Mouse (Mus musculus): ENCODE results near the gene Rcor1. TPM values are rescaled to one million over a fixed set of nuclear protein-coding genes. Genes with fewer than 3 reads are reported as not detected.

Rcor1 gene
- total RNA-seq, 2 experiments from 2014 or later: 55.3 to 56.7 TPM

DNA sequence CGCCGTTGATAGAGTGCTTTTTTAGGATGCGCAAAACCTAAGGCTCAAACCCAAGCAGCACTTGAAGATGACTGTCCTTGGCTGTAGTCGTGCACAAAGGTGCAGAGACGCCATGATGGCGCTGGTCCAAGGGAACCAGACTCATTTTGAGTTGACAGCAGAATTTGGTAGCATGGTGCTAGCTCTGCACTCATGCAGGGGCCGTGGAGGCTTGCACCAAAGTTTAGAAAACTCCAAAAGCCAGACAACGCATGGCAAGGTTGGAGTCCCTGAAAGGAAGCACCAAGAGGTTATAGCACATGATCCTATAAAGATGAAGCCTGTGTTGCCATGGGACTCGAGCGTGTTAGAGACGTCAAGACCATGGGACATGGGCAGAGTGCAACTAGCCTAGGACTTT is 21.1 kb upstream of the Rcor1 start:
- ATAC-seq (replicated peaks; ENCODE audit: low FRiP score, low TSS enrichment, poor library complexity, severe bottlenecking): no peak

DNA sequence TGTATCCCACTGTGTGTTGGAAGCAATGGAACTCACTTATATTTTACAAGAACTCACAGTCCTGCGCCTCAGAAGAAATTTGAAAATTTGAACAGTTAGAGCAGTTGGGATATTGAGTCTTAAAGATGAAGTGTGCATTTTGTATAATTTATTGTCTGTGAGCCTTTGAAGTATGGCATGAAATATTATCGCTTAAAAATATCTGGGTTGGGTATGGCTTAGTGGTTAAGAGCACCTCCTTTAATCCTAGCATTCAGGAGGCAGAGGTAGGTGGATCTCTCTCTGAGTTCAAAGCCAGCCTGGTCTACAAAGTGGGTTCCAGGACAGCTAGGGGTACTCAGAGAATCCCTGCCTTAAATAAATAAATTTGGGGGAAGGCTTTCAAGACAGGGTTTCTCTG is 20.1 kb upstream of the Rcor1 start:
- ATAC-seq (replicated peaks; ENCODE audit: low FRiP score, low TSS enrichment, poor library complexity, severe bottlenecking): no peak

GRCm38 (mm10) chr12:111021138-111021537 is 18.0 kb upstream of the Rcor1 start:
- ATAC-seq (replicated peaks; ENCODE audit: low FRiP score, low TSS enrichment, poor library complexity, severe bottlenecking): no peak

DNA sequence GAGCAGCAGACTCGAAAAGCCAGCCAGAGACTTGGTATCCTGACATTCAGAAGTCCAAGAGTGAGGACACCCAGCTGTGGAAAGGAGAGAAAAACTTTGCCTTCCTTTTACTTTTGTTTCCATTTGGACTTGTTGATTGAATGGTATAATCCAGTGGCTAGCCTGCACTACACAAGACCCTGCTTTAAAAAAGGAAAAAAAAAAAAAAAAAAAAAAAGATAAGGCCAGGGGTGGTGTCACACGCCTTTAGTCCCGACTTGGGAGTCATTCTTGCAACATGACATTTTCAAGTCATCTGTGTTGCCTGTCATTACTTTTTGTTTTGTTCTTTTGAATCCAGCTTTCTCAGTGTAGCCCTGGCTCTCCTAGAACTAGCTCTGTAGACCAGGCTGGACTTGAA is 17.6 kb upstream of the Rcor1 start:
- ATAC-seq (replicated peaks; ENCODE audit: low FRiP score, low TSS enrichment, poor library complexity, severe bottlenecking): no peak

GRCm38 (mm10) chr12:111028176-111029167 is 10.7 kb upstream of the Rcor1 start:
- peak; percentile 78 for ATAC-seq (replicated peaks; ENCODE audit: low FRiP score, low TSS enrichment, poor library complexity, severe bottlenecking)

GRCm38 (mm10) chr12:111029291-111029890 is 9.8 kb upstream of the Rcor1 start:
- ATAC-seq (replicated peaks; ENCODE audit: low FRiP score, low TSS enrichment, poor library complexity, severe bottlenecking): peak; percentile 25

DNA sequence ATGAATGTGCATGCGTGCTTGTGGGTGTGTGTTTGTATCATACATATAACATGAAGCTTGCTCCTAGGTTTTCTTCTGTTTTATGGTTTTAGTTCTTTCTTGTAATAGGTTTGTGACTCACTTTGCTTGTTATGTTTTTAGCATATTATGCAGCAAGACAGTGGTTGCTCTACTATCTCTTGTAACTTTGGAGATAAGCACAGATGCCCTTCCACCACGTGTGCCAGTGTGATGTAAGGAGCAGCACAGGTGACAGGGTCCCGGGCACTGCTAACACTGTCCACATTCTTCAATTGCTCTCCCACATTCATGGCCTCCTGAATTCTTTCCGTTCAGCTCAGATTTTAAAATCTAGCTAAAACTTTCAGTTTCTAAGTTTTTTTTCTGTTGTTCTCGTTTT is 6.3 kb upstream of the Rcor1 start:
- ATAC-seq (replicated peaks; ENCODE audit: low FRiP score, low TSS enrichment, poor library complexity, severe bottlenecking): 0 out of 2 replicates have a peak, but pooled peaks have one; percentile 24

DNA sequence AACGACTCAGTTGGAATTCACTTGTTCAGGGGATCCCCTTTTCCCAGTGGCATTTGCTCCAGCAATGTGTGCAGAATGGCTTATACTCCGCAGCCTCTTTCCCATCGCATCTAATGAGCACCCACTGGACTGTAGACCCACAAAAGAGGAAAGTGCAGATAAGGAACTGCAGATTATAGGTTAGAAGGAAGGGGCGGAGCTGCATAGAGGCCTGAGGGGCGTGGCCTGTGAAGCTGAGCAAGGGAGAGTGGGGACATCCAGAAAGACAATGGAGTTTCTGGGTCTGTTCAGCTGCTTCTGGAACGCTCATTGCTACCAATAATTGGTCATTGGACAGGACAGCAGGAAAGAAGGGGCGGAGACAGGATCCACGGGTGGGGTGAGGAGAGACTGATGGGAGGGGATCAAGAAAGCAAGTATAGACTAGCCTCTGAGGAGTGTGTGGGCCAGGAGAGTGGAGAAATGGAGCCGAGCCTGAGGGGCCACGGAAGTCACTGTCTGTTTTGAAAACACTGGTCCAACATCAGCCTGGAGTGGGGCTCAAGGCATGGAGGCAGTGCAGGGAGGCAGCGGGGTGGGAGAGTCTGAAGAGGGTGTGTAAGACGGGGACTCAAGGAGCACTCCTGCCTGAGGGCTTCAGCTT is 3.8 kb upstream of the Rcor1 start:
- ATAC-seq (replicated peaks; ENCODE audit: low FRiP score, low TSS enrichment, poor library complexity, severe bottlenecking): 0 out of 2 replicates have a peak, but pooled peaks have one; percentile 19

DNA sequence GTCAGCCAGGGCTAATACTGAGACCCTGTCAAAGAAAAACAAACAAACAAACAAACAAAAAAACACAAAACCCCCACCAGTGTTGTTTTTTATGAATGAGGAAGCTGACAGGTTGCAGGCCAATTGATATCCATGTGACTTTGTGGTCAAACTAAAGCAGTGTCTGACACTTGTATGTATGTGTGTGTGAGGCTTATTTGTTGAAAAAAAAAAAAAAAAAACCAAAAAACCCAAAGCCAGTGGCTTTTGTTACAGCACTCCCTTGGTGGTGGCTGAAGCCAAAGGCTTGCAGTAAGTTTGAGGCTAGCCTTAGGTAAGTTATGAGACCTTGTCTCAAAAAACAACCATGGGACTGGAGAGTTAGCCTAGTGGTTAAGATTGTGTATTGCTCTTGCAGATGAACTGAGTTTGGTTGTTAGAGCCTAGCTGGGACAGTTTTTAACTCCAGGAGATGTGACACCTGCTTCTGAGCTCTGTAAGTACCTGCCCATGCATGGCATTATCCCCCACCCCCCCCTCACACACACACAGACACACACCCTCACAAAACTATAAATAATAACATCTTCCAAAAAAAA is 2.9 kb upstream of the Rcor1 start:
- no peak for ATAC-seq (replicated peaks; ENCODE audit: low FRiP score, low TSS enrichment, poor library complexity, severe bottlenecking)

GRCm38 (mm10) chr12:111037241-111038180 is 1.6 kb upstream of the Rcor1 start:
- no peak for ATAC-seq (replicated peaks; ENCODE audit: low FRiP score, low TSS enrichment, poor library complexity, severe bottlenecking)

DNA sequence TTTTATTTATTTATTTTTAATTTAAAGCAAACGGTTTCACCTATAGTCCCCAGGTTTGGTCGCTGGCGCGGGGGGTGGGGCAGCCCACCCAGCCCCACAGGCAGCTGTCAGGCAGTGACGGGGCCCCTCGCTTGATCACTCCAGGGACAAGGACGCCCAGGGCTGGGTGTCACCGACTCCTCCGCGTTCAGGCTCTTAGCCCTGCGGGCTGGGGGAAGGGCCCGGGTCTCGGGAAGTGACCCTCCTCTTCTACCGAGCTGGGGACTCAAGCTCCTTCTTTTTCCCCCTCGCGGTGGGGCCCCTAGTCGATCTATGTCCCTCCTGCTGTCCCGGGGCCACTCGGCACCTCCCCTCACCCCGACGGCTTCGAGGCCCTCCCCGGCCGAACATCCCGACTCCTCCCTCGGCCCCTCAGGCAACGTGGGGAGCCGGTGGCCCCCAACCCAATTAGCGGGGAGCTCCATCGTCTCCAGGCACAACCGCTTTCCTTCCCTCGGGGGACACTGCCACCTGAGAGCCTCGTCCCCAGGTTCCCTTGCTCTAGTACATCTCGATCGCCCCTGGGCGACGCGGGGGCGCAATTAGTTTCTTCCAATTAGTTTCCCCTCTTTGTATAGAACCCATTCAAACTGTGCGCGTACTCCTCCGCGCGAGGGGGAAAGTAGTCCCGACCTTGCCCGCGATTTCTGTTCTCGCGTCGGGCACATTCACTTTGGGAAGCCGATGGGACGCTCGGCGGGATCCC is 748 bp upstream of the Rcor1 start:
- peak; percentile 31 for ATAC-seq (replicated peaks; ENCODE audit: low FRiP score, low TSS enrichment, poor library complexity, severe bottlenecking)

GRCm38 (mm10) chr12:111039771-111040530 is 800 bp downstream of the Rcor1 start:
- ATAC-seq (replicated peaks; ENCODE audit: low FRiP score, low TSS enrichment, poor library complexity, severe bottlenecking): no peak

DNA sequence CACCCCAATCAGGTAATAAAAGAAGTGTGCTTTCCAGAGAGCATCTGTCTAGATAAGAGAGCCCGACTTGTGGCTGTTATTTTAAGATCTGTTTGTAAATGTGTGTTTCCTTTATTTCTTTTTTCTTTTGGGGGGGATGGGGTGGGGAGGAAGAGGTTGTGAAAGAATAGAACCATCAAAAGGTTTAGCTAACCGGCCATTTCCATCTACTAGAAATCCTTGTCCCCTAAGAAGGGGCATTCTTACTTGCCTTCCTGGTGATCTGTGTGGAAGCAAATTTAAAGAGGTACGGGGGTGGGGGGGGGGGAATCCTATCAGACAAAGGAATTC is 1.3 kb downstream of the Rcor1 start:
- no peak for ATAC-seq (replicated peaks; ENCODE audit: low FRiP score, low TSS enrichment, poor library complexity, severe bottlenecking)

- no peak for ATAC-seq (replicated peaks; ENCODE audit: low FRiP score, low TSS enrichment, poor library complexity, severe bottlenecking)
Observed at GRCm38 (mm10) chr12:111041196-111041595, 2.0 kb downstream of the Rcor1 start.

DNA sequence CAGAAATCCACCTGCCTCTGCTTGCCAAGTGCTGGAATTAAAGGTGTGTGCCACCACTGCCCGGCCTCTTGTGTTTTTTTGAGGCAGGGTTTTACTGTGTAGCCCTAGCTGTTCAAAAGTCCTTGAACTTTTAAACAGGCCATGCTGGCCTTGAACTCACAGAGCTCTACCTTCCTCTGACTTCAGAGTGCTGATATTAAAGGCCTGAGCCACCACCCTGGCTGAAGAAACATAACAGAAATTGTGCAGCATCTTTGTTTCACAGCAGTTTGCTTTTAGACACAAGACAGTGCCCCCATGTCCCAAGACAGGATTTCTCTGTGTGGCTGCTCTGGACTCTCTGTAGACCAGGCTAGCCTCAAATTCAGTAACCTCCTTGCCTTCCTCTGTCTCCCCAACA is 3.2 kb downstream of the Rcor1 start:
- no peak for ATAC-seq (replicated peaks; ENCODE audit: low FRiP score, low TSS enrichment, poor library complexity, severe bottlenecking)

DNA sequence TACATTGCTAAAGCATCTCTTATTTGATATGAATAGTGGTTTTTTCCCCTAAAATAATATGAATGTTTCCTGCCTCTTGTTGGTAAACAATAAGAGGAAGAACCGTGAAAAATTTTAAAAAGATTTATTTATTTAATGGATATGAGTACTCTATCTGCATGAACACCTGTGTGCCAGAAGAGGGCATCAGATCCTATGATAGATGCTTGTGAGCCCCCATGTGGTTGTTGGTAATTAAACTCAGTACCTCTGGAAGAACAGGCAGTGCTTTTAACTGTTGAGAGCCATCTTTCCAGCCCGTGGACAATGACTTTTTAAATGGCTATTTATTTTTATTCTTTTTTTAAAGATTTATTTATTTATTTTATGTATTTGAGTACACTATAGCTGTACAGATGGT is 5.7 kb downstream of the Rcor1 start:
- ATAC-seq (replicated peaks; ENCODE audit: low FRiP score, low TSS enrichment, poor library complexity, severe bottlenecking): no peak

- ATAC-seq (replicated peaks; ENCODE audit: low FRiP score, low TSS enrichment, poor library complexity, severe bottlenecking): no peak
Observed at GRCm38 (mm10) chr12:111046866-111047265, 7.7 kb downstream of the Rcor1 start.

DNA sequence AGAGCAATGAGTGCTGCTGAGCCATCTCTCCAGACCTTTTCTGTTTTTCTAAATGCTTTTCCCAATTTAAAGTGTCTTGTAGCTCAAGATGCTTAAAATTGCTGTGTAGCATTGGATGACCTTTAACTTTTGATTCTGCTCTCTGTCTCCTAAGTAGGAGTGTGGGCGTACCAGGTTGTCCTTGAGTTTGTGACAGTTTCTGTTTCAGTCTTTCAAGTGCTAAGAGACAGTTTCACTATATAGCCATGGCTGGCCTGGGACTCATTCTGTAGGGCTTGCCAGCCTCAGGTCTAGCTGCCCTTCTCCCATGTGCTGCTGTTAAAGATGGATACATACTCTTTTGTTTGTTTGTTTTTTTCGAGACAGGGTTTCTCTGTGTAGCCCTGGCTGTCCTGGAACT is 9.1 kb downstream of the Rcor1 start:
- ATAC-seq (replicated peaks; ENCODE audit: low FRiP score, low TSS enrichment, poor library complexity, severe bottlenecking): no peak
